Mouse (Mus musculus) heart, postnatal 25 days (tissue): ENCODE data around the gene Phactr4. TPM values are rescaled to one million over a fixed set of nuclear protein-coding genes. Genes with fewer than 3 reads are reported as not detected.
A peak's percentile ranks its signal among the peaks of the same experiment; 100 is the strongest.
"Not testable (repeated sequence)": the region's sequence is repeated elsewhere in the genome, so short reads cannot be mapped to it uniquely, and the experiment has no call there.

Source experiments
- DNase-seq: peaks from one replicate; pipeline ENCODE4 v3.0.0; 2022; ENCODE audit warnings: low spot score
- intact Hi-C: fragments of 180-260 bp; cut with DNase I; formaldehyde crosslinking; loops from one replicate; pipeline ENCODE4 v1.15.1; 2025
- total RNA-seq, 2 experiments: library from RNA; stranded (reverse); gene quantifications; 2 replicates each; pipeline ENCODE4 v1.2.3; 2021

The Phactr4 gene
- total RNA-seq, 2 experiments from 2014 or later: 23.2 to 23.4 TPM

DNA sequence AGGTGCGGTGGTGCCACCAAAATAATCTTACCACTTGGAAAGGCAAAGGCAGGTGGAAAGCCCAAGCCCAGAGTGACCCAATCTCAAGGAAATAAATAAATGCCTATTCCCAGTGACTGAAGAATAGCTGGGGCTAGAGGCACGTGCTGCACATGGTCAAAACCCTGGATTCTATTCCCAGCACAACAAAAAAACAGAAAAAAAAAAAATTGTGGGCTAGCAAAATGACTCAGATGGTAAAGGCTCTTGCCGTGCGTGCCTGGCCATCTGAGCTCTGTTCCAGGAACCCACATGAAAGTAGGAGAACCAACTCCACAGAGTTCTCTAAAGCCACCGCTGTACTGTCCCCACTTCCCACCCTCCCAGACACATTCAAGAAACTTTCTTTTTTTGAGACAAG, 1.8 kb downstream of the Phactr4 start:
- intact Hi-C loops: loop anchor here (2.0 to 5.0 kb wide), 2 partner anchors 42 to 94 kb away; partner anchors contain the start of gene Med18
- no peak for DNase-seq

DNA sequence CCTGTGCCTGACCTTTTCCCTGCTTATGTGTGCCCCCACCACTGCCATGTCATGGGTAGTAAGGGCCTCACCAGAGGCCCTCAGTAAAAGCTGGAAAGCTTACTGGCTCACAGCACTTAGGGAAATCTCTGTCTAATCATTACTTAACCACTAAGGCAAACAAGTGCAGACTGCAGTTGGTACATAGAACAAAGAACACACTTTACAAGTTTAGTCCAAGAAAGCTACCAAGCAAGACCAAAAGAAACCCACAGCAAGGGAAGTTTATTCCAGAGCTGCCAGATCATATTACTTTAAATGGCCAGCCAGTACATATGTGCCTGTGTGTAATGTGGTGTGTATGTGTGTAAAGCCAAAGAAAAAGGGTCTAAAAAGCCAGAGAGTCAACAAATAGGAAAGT, 6.3 kb downstream of the Phactr4 start:
- intact Hi-C loops: no loop called here
- DNase-seq: no peak

GRCm38 (mm10) chr4:132413257-132413656, 9.0 kb downstream of the Phactr4 start:
- not testable (repeated sequence) for DNase-seq
- intact Hi-C loops: loop anchor here (5.0 kb wide), 3 partner anchors 36 to 121 kb away; partner anchors contain the start of gene Rcc1

DNA sequence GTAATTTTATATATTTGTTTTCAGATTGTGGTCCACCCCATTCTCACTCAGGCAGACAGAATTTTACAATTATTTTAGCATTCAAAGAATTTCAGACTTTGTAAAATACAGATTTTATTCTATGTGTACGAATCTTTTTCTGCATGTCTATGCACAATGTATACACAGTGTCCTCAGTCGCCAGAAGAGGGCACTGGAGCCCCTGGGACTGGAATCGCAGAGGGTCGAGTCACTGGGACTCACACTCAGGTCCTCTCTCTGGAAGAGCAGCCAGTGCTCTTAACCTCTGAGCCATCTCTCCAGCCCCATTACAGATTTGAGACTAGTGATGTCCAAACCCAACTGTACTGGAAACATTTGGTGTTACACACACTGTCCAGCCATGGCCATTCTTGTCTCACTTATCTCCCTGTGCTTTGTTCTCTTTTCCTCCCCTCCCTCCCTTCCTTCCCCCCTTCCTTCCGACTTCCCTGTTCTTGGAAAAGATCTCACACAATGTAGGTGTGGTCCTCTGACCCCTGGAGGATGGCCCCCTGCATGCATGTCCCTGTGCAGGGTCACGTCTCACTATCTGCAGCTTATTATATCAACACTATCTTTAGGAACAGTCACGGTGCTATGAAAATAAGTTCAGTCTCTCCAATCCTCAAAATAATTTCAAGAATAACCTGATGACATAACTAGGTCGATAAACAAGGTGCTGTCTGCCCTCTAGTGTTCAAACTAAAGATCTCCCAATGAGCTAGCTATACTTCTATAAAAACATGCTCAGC, 10.8 kb downstream of the Phactr4 start:
- DNase-seq: peak; percentile 31
- intact Hi-C loops: loop anchor here (5.0 kb wide), 3 partner anchors 34 to 119 kb away; partner anchors contain the start of gene Rcc1

- DNase-seq: no peak
- intact Hi-C loops: loop anchor here (1.0 to 5.0 kb wide), 4 partner anchors 11 to 117 kb away; partner anchors contain the start of gene Rcc1
Observed at GRCm38 (mm10) chr4:132409587-132410229, 12.6 kb downstream of the Phactr4 start.

DNA sequence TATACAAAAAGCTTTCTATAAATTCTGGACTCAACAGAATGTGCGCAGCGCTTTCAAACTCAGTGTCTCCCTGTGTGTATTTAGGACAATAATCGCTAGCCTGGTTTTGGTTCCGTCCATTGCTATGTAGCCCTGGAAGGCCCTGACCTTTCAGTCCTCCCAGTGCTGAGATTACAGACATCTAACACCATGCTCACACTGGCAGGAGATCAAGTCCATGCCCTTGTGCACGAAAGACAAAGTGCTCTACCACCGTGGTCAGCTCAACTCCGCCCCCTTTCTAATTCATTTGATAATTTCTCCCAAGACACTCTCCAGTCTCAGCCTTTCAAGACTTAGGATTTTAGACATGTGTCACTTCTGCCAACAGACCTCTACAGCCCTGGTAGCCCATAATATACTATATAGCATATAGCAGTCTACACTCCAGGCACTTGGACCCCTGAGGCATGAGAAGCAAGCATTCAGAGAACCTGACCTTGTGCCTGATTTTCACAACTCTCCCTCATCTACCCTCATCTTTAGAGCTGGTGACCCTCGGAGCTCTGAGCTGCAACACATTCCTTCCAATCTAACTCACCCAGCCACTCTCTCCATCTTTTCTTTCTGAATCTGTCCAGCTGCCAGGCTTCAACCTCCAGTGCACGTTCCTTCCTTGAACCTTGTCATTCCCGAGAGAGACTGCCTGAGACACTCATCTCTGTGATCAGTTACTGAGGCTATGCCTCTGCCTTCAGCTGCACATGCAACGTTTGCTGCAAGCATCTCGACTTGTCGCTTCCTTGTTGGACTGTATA, 15.7 kb downstream of the Phactr4 start:
- DNase-seq: no peak
- intact Hi-C loops: no loop called here

- intact Hi-C loops: no loop called here
Observed at GRCm38 (mm10) chr4:132404588-132404987, 17.7 kb downstream of the Phactr4 start.

GRCm38 (mm10) chr4:132403063-132403660, 19.1 kb downstream of the Phactr4 start:
- intact Hi-C loops: no loop called here
- DNase-seq: no peak

More at GRCm38 (mm10) chr4:132404588-132404987, 17.7 kb downstream of the Phactr4 start:
- no peak for DNase-seq

GRCm38 (mm10) chr4:132401016-132401415, 21.3 kb downstream of the Phactr4 start:
- intact Hi-C loops: no loop called here
- no peak for DNase-seq

DNA sequence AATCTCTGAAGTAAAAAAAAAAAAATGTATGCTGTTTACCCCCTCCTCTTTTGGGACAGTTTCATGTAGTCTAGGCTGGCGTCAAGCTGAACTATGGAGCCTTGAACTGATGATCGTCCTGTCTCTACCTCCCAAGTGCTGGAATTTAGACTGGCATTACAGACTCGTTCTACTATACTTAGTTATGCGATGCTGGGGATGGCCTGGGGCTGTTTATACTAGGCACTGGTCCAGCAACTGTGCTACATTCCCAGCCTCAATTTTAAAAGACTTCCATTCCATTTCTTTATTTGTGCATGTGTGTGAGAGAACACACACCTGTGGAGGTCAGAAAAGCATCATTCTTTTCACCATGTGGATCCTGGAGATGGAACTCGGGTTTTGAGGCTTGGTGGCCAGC, 23.4 kb downstream of the Phactr4 start:
- intact Hi-C loops: loop anchor here (1.0 kb wide), 1 partner anchor 10 kb away; no protein-coding TSS in a partner anchor
- no peak for DNase-seq

- intact Hi-C loops: loop anchor here (1.0 kb wide), 1 partner anchor 11 kb away; no protein-coding TSS in a partner anchor
- DNase-seq: peak; percentile 80
Observed at GRCm38 (mm10) chr4:132398045-132398774, 24.1 kb downstream of the Phactr4 start.

DNA sequence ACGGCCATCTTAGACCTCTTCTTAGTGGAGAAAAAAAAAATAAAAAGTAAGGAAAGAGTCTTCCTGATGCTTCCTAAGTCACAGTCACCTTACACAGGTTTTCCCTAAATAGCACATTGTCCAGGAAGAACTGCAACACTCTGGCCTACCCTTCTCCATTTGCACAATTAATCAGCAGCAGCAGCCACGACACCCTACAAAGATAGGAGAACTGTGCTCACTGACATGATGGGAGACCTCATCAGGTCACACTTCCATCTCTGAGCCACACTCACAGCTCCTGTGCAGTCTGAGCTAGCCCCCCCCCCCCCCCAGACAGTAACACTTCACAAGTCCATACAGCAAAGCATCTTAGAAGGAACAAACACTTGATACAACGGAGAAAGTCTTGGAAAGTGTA, 25.2 kb downstream of the Phactr4 start:
- no peak for DNase-seq
- intact Hi-C loops: no loop called here

- intact Hi-C loops: no loop called here
- no peak for DNase-seq
Observed at GRCm38 (mm10) chr4:132396251-132396650, 26.0 kb downstream of the Phactr4 start.

- intact Hi-C loops: no loop called here
- no peak for DNase-seq
Observed at GRCm38 (mm10) chr4:132391063-132391740, 31.1 kb downstream of the Phactr4 start.

DNA sequence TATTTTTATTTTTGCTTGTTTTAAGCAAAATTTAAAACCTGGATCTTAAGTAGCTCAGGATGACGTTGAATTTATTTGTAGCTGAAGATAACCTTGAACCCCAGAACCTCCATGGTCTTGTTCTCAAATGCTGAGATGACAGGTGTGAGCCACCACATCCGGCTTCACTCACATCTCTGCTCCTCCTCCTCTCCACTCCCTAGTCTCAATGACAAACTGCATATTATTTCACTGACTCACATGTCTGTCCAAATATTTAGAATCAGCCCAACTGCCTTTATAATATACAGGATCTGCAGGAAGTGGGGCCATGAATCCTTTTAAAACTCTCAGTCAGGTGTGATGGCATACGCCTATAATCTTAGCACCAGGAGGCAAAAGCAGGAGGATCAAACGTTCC, 33.0 kb downstream of the Phactr4 start:
- no peak for DNase-seq
- intact Hi-C loops: no loop called here

DNA sequence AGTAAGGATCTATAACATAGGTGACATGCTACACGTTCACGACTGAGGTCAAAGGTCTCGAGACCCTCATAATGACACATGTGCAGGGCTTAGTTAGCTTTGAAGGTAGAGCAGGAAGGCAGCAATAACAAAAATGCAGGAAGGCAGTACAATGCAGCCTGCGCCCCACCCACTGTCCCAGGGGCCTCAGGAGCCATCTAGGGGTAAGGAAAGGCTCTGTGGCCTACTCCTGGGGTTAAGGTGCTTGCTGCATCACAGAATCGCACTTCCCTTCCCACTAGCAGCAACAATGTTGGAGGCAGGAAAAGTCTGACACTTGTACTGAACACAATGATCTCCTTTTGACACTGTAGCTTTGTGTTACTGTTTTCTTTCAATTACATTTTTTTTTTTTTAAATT, 34.7 kb downstream of the Phactr4 start:
- intact Hi-C loops: no loop called here
- peak; percentile 38 for DNase-seq

DNA sequence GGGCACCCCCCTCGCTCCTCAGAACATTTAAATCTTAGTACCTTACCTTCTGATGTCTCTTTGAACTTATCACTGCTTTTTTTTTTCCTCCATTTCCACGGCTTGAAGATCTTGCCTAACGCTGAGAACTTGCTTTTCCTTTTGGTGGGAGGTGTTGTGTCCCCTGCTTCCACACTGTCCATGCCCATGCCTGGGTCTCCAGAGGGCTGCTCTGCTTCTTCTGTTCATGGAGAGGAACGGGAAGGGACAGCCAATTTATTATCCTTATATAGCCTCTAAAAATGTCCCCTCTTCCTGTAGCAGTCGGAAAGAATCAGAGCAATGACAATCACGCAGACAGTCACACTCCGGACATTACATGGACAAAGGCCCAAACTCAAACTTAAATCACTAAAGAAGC, 35.4 kb downstream of the Phactr4 start:
- peak; percentile 19 for DNase-seq

GRCm38 (mm10) chr4:132385771-132386410, 36.4 kb downstream of the Phactr4 start:
- intact Hi-C loops: no loop called here
- DNase-seq: no peak

More for the DNA sequence above, 35.4 kb downstream of the Phactr4 start:
- intact Hi-C loops: no loop called here
